Mouse (Mus musculus) brain, embryonic 14.5 days (tissue): ENCODE measurements around the gene B2m.

Experiments used
- CTCF ChIP-seq: fragments of 200-500 bp; IDR thresholded peaks from 2 replicates; pipeline ENCODE4 v1.5.1; 2012; ENCODE audit warnings: inconsistent platforms, mild to moderate bottlenecking, moderate library complexity, borderline replicate concordance; ENCODE audit not compliant: insufficient read depth, insufficient read length; ENCODE audit errors: extremely low read depth
- POLR2A ChIP-seq: fragments of 200-500 bp; IDR thresholded peaks from 2 replicates; pipeline ENCODE4 v1.6.1; 2012; ENCODE audit warnings: mild to moderate bottlenecking, inconsistent platforms, borderline replicate concordance; ENCODE audit not compliant: poor library complexity, insufficient read depth, insufficient read length, severe bottlenecking; ENCODE audit errors: extremely low read depth

- TF ChIP-seq POLR2A (no peak), CTCF (no peak)
These were observed 894 bp downstream of the B2m start for GRCm38 (mm10) chr2:122148242-122148917.
